8 mouse cellular contexts compared by ENCODE assay signal in genomic region chr17:45734333-45734732, GRCm38 (mm10). TPM values are rescaled to one million over a fixed set of nuclear protein-coding genes. Genes with fewer than 3 reads are reported as not detected.
DNase-seq lines count a peak whose midpoint lies in the region; ATAC-seq and TF ChIP-seq lines count a peak whose summit lies in the region.

No protein-coding gene starts in this region.

- H3K4me1 ChIP-seq in heart, embryonic 11.5 days (ENCODE audit: control insufficient read depth, insufficient read depth, low read length), result peaks cover 42% of the 10 kb centered on the region
- H3K4me1 ChIP-seq in G1E (ENCODE audit: insufficient read depth, low read depth, low read length), result peaks cover 88% of the 10 kb centered on the region
- H3K4me1 ChIP-seq in hindbrain, embryonic 11.5 days (replicated peaks; ENCODE audit: control insufficient read depth, insufficient read depth, low read length), result peaks cover 12% of the 10 kb centered on the region; the same call in 1 of the 2 replicates
- peaks cover 68% of the 10 kb centered on the region for H3K4me1 ChIP-seq in midbrain, embryonic 10.5 days

- peak overlapping the region; percentile 73 for H3K9ac ChIP-seq in heart, embryonic 11.5 days (ENCODE audit: low read depth, low read length)
- H3K9ac ChIP-seq in hindbrain, embryonic 11.5 days (ENCODE audit: low read depth, low read length), result peak overlapping the region; percentile 65

- no peak for TF ChIP-seq CTCF in G1E (IDR thresholded peaks at IDR 0.05; ENCODE audit: low read depth, low read length)

- no peak for ATAC-seq in heart, embryonic 11.5 days (replicated peaks; ENCODE audit: insufficient number of reproducible peaks, low FRiP score, low TSS enrichment)
- ATAC-seq in G1E (ENCODE audit: extremely low read depth, insufficient number of reproducible peaks, low FRiP score, poor library complexity, severe bottlenecking), result no peak
- ATAC-seq in hindbrain, embryonic 11.5 days (ENCODE audit: low FRiP score), result no peak
- no peak for ATAC-seq in activated CD4-positive, CD25-positive, alpha-beta regulatory T cell, adult 4 months

- peaks cover 23% of the 10 kb centered on the region for H3K27me3 ChIP-seq in heart, embryonic 11.5 days (ENCODE audit: control insufficient read depth, insufficient read depth, low read length)
- no peaks in the 10 kb centered on the region; the same call in 1 of the 2 replicates for H3K27me3 ChIP-seq in G1E (ENCODE audit: insufficient read depth, low read length)
- H3K27me3 ChIP-seq in hindbrain, embryonic 11.5 days (ENCODE audit: control insufficient read depth, insufficient read depth, low read length), result peaks cover 2% of the 10 kb centered on the region; the same call in 1 of the 2 replicates
- H3K27me3 ChIP-seq in midbrain, embryonic 10.5 days (ENCODE audit: low read depth, poor library complexity, severe bottlenecking), result peaks cover 47% of the 10 kb centered on the region

- no peaks in the 10 kb centered on the region for H3K36me3 ChIP-seq in heart, embryonic 11.5 days (ENCODE audit: control insufficient read depth, insufficient read depth, low read length)
- peaks cover 8% of the 10 kb centered on the region for H3K36me3 ChIP-seq in G1E (replicated peaks)
- H3K36me3 ChIP-seq in hindbrain, embryonic 11.5 days (ENCODE audit: control insufficient read depth, insufficient read depth, low read length), result no peaks in the 10 kb centered on the region
- H3K36me3 ChIP-seq in midbrain, embryonic 10.5 days, result no peaks in the 10 kb centered on the region

- DNase-seq in heart, postnatal 14 days, result no peak
- no peak for DNase-seq in G1E (ENCODE audit: low spot score)
- no peak for DNase-seq in hindbrain, embryonic 11.5 days (ENCODE audit: low spot score)
- DNase-seq in midbrain, embryonic 10.5 days (ENCODE audit: low spot score), result no peak
- DNase-seq in layer of hippocampus, adult 9-11 months, result no peak
- no peak for DNase-seq in spleen, postnatal 36 days (ENCODE audit: low spot score in 2 of 2)

- peak overlapping the region; percentile 43; the same call in 1 of the 2 replicates for H3K27ac ChIP-seq in heart, embryonic 11.5 days (ENCODE audit: low read depth, low read length)
- no peak overlapping the region for H3K27ac ChIP-seq in hindbrain, embryonic 11.5 days (ENCODE audit: low read depth, low read length)
- peak overlapping the region; percentile 98 for H3K27ac ChIP-seq in midbrain, embryonic 10.5 days (replicated peaks)

- intact Hi-C loops in heart, postnatal 14 days (cut with DNase I), result loop anchor here (5.0 kb wide), 2 partner anchors 113 to 563 kb away; partner anchors contain the start of gene Dlk2

- H3K4me2 ChIP-seq in heart, embryonic 11.5 days, result peak overlapping the region; percentile 82
- peak overlapping the region; percentile 64 for H3K4me2 ChIP-seq in hindbrain, embryonic 11.5 days (replicated peaks; ENCODE audit: low read depth, low read length)

- 23% methylated on average over 3 of the region's 3 CpGs for WGBS in heart, embryonic 11.5 days (ENCODE audit: insufficient replicate concordance)
- WGBS in hindbrain, embryonic 11.5 days, result 16% methylated on average over 3 of the region's 3 CpGs
- 10% methylated on average over 3 of the region's 3 CpGs for WGBS in midbrain, embryonic 10.5 days

- no peaks in the 10 kb centered on the region for H3K9me3 ChIP-seq in heart, embryonic 11.5 days (replicated peaks; ENCODE audit: control insufficient read depth, low read length)
- no peaks in the 10 kb centered on the region for H3K9me3 ChIP-seq in G1E (replicated peaks)
- no peaks in the 10 kb centered on the region for H3K9me3 ChIP-seq in hindbrain, embryonic 11.5 days (ENCODE audit: control insufficient read depth, low read length)
- H3K9me3 ChIP-seq in midbrain, embryonic 10.5 days (replicated peaks), result no peaks in the 10 kb centered on the region

- H3K4me3 ChIP-seq in heart, embryonic 11.5 days (ENCODE audit: low read depth, low read length), result peak overlapping the region; percentile 38
- H3K4me3 ChIP-seq in G1E (ENCODE audit: low read depth, low read length), result peak overlapping the region; percentile 74
- H3K4me3 ChIP-seq in hindbrain, embryonic 11.5 days (ENCODE audit: low read depth, low read length), result no peak overlapping the region; the same call in 1 of the 2 replicates
- H3K4me3 ChIP-seq in midbrain, embryonic 10.5 days, result peak overlapping the region; percentile 57

RNA-seq across cellular contexts. Expression of gene 1600014C23Rik, which starts 0.7 kb away (rescaled TPM):
- polyA plus RNA-seq in heart, embryonic 11.5 days (2014; fragmentation: Nextera tagmentation; extraction: Ambion mirVana), result 0.48 and 0.80 TPM in 2 replicates
- total RNA-seq in heart, postnatal 14 days (2021), result under 1 TPM in 1 of 2 experiments, not detected in 1; 0.60 TPM
- total RNA-seq in G1E (2014; fragmentation: Nextera tagmentation) (11.8 TPM in 1 of 2 replicates, not detected in the other), G1E (2017) (3.6 and 4.4 TPM in 2 replicates)
- polyA plus RNA-seq in G1E (2012), result 2.2 and 2.7 TPM in 2 replicates
- polyA plus RNA-seq in hindbrain, embryonic 11.5 days (2014; fragmentation: Nextera tagmentation; extraction: Ambion mirVana), result 0.32 and 0.37 TPM in 2 replicates
- polyA plus RNA-seq in midbrain, embryonic 10.5 days (2016; fragmentation: Nextera tagmentation; extraction: Ambion mirVana), result 0.48 and 0.58 TPM in 2 replicates
- not detected for polyA plus RNA-seq in activated CD4-positive, CD25-positive, alpha-beta regulatory T cell, adult 4 months (2017; shearing (Covaris generic))

RNA-seq across cellular contexts. Expression of gene Tmem63b, which starts 47.6 kb away (rescaled TPM):
- 27.6 and 29.8 TPM in 2 replicates for polyA plus RNA-seq in heart, embryonic 11.5 days (2014; fragmentation: Nextera tagmentation; extraction: Ambion mirVana)
- 10 to 100 TPM; 78.4 to 81.2 TPM for total RNA-seq in heart, postnatal 14 days (2021)
- total RNA-seq in G1E (2014; fragmentation: Nextera tagmentation) (22.6 and 25.0 TPM in 2 replicates), G1E (2017) (8.7 and 9.9 TPM in 2 replicates)
- polyA plus RNA-seq in G1E (2012), result 18.6 and 21.6 TPM in 2 replicates
- polyA plus RNA-seq in hindbrain, embryonic 11.5 days (2014; fragmentation: Nextera tagmentation; extraction: Ambion mirVana), result 48.6 and 50.3 TPM in 2 replicates
- polyA plus RNA-seq in midbrain, embryonic 10.5 days (2016; fragmentation: Nextera tagmentation; extraction: Ambion mirVana), result 60.5 and 82.0 TPM in 2 replicates
- 1 to 10 TPM; 2.7 to 3.6 TPM for polyA plus RNA-seq in activated CD4-positive, CD25-positive, alpha-beta regulatory T cell, adult 4 months (2017; shearing (Covaris generic))

RNA-seq across cellular contexts. Expression of gene Mrpl14, which starts 48.2 kb away (rescaled TPM):
- polyA plus RNA-seq in heart, embryonic 11.5 days (2014; fragmentation: Nextera tagmentation; extraction: Ambion mirVana), result 131 and 135 TPM in 2 replicates
- total RNA-seq in heart, postnatal 14 days (2021), result 100 to 1,000 TPM; 116 to 123 TPM
- total RNA-seq in G1E (2014; fragmentation: Nextera tagmentation), result 36.2 and 36.8 TPM in 2 replicates
- total RNA-seq in G1E (2017), result 17.3 and 29.6 TPM in 2 replicates
- polyA plus RNA-seq in G1E (2012), result 237 and 310 TPM in 2 replicates
- 105 and 109 TPM in 2 replicates for polyA plus RNA-seq in hindbrain, embryonic 11.5 days (2014; fragmentation: Nextera tagmentation; extraction: Ambion mirVana)
- 148 and 155 TPM in 2 replicates for polyA plus RNA-seq in midbrain, embryonic 10.5 days (2016; fragmentation: Nextera tagmentation; extraction: Ambion mirVana)
- 10 to 100 TPM; 73.4 to 90.9 TPM for polyA plus RNA-seq in activated CD4-positive, CD25-positive, alpha-beta regulatory T cell, adult 4 months (2017; shearing (Covaris generic))
